Mouse (Mus musculus) testis, adult 2 months (tissue): ENCODE measurements around the gene Fbxo22. TPM values are rescaled to one million over a fixed set of nuclear protein-coding genes. Genes with fewer than 3 reads are reported as not detected.
A peak's percentile ranks its signal among the peaks of the same experiment; 100 is the strongest.

Experiments
- H3K27ac ChIP-seq: fragments of 200-500 bp; 2 replicates; pipeline ENCODE4 v1.5.1; 2012; ENCODE audit warnings: low read depth, low read length; ENCODE audit not compliant: control insufficient read depth, insufficient read depth
- H3K27me3 ChIP-seq: fragments of 200-500 bp; 2 replicates; pipeline ENCODE4 v1.6.1; 2012; ENCODE audit warnings: mild to moderate bottlenecking, low read length, moderate library complexity; ENCODE audit not compliant: control insufficient read depth, insufficient read depth
- H3K36me3 ChIP-seq: fragments of 200-500 bp; 2 replicates; pipeline ENCODE4 v1.6.1; 2012; ENCODE audit warnings: mild to moderate bottlenecking, low read length; ENCODE audit not compliant: control insufficient read depth, insufficient read depth
- H3K4me1 ChIP-seq: fragments of 200-500 bp; 2 replicates; pipeline ENCODE4 v1.6.1; 2012; ENCODE audit warnings: low read length; ENCODE audit not compliant: control insufficient read depth, insufficient read depth
- H3K4me3 ChIP-seq: fragments of 200-500 bp; 2 replicates; pipeline ENCODE4 v1.5.1; 2012; ENCODE audit warnings: low read depth, mild to moderate bottlenecking, low read length, moderate library complexity, mixed read lengths; ENCODE audit not compliant: control insufficient read depth
- CTCF ChIP-seq: fragments of 200-500 bp; IDR thresholded peaks from 2 replicates; pipeline ENCODE4 v1.5.1; 2012; ENCODE audit warnings: low read depth, mild to moderate bottlenecking, inconsistent platforms, low read length, moderate library complexity; ENCODE audit not compliant: control insufficient read depth, insufficient read depth, insufficient replicate concordance
- POLR2A ChIP-seq: fragments of 200-500 bp; IDR thresholded peaks from 2 replicates; pipeline ENCODE4 v1.6.1; 2012; ENCODE audit warnings: low read depth, mild to moderate bottlenecking, inconsistent platforms, low read length, moderate library complexity; ENCODE audit not compliant: control insufficient read depth
- polyA plus RNA-seq: library from polyadenylated mRNA; depleted of rRNA; stranded (reverse); fragments of >200 nt; gene quantifications from 2 replicates; pipeline ENCODE4 v1.2.3, GENCODE M21; 2012; rRNA removed

Fbxo22 gene
- polyA plus RNA-seq: 4.9 and 6.2 TPM in 2 replicates

- H3K36me3 ChIP-seq: no peaks in the 10 kb centered on the region; the same call in 1 of the 2 replicates
- peak within 1 kb of the TSS; percentile 86 for H3K27ac ChIP-seq
- H3K27me3 ChIP-seq: no peaks in the 10 kb centered on the region
- TF ChIP-seq POLR2A: peak; percentile 92
- TF ChIP-seq CTCF: no peak
- H3K4me1 ChIP-seq: peaks cover 5% of the 10 kb centered on the region; the same call in 1 of the 2 replicates
- peak within 1 kb of the TSS; percentile 97 for H3K4me3 ChIP-seq
Measured at GRCm38 (mm10) chr9:55208790-55209481, at the start of gene Fbxo22. TSS of gene Fbxo22 (plus strand) at chr9:55208925.

DNA sequence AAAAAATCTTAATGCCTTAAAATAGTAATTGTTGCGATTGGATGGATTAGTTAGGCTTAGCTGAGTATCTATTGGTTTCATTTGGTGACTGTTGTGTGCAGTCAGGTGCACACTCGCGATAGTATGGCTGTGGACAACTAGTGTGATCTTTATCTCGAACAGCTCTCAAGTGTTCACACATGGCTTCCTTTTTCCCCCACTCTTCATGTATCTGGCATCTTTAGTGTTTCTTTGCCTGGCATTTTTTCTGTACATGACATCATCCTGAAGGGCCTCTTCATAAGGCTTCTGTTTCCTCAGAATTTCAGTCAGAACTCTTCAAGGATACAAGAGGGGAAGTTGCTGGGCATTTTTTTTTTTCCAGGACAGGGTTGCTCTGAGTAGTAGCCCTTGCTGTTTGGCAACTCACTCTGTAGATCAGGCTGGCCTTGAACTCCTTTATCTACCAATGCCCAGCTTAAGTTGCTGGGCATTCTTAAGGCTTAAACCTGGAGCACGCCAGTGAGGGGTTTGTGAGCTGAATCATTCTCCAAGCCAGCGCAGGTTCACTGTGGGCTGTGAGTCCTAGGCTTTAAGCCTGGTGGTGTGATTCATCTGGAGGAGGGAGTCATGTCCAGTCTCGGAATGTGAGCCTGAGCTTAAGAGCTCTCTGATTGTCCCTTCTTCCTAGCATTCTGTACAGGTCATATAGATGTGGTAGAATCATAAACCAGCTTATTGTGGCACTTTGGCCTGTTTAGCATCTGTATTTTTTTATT, 37.9 kb upstream of the Fbxo22 start:
- no peaks in the 10 kb centered on the region for H3K27me3 ChIP-seq
- no peak for TF ChIP-seq CTCF
- TF ChIP-seq POLR2A: no peak
- H3K36me3 ChIP-seq: no peaks in the 10 kb centered on the region; the same call in 1 of the 2 replicates
- no peak overlapping the region for H3K4me3 ChIP-seq
- no peaks in the 10 kb centered on the region for H3K4me1 ChIP-seq
- H3K27ac ChIP-seq: no peak overlapping the region

GRCm38 (mm10) chr9:55172195-55172685, 36.5 kb upstream of the Fbxo22 start:
- Histone ChIP-seq H3K27ac (no peak overlapping the region), H3K4me1 (no peaks in the 10 kb centered on the region), H3K4me3 (no peak overlapping the region), H3K36me3 (no peaks in the 10 kb centered on the region; the same call in 1 of the 2 replicates), H3K27me3 (no peaks in the 10 kb centered on the region)
- TF ChIP-seq POLR2A (no peak), CTCF (no peak)

GRCm38 (mm10) chr9:55174235-55174634, 34.5 kb upstream of the Fbxo22 start:
- no peak overlapping the region for H3K27ac ChIP-seq
- H3K27me3 ChIP-seq: no peaks in the 10 kb centered on the region
- no peak for TF ChIP-seq POLR2A
- no peak for TF ChIP-seq CTCF
- H3K4me3 ChIP-seq: no peak overlapping the region
- H3K4me1 ChIP-seq: no peaks in the 10 kb centered on the region
- no peaks in the 10 kb centered on the region; the same call in 1 of the 2 replicates for H3K36me3 ChIP-seq

DNA sequence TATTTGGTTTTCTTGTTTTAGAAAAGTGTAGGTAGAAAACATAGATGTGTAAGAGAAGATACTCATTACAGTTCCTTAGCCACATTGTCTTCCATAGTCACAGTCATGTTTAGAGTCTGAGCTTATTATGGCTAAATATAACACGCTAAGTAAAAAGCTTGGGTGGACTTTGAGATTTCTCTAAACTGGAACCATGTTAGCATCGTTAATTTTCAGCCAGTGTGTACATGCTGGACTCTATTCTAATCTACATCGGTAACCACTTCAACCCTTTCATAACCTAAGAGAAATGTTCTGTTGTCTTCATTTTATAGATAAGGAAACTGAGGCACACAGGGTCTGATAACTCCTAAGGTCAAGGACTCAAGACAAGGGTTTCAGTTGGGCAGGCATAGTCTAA, 12.8 kb upstream of the Fbxo22 start:
- Histone ChIP-seq H3K4me1 (no peaks in the 10 kb centered on the region), H3K27ac (no peak overlapping the region), H3K27me3 (no peaks in the 10 kb centered on the region), H3K36me3 (peaks cover 3% of the 10 kb centered on the region; the same call in 1 of the 2 replicates), H3K4me3 (no peak overlapping the region)
- TF ChIP-seq CTCF (no peak), POLR2A (no peak)

DNA sequence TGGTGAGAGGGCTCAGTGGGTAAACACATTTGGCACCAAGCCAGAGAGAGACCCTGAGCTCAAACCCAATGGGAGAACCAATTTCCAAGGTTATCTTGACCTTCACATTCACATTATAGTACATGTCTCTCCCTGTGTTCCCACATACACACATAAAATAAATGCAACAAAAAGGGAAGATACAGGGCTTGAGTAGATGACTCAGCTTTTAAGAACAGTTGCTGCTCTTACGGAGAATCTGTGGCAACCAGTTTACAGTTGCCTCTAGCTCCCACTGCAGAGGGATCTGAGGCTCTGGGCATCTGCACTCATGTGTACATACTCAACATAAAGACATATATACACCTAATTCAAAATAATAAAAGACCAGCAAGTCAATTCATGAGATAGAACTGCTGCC, 10.5 kb upstream of the Fbxo22 start:
- no peaks in the 10 kb centered on the region for H3K36me3 ChIP-seq
- H3K27ac ChIP-seq: no peak overlapping the region
- TF ChIP-seq CTCF: no peak
- no peak for TF ChIP-seq POLR2A
- H3K4me3 ChIP-seq: no peak overlapping the region
- H3K27me3 ChIP-seq: no peaks in the 10 kb centered on the region
- no peaks in the 10 kb centered on the region for H3K4me1 ChIP-seq

GRCm38 (mm10) chr9:55199348-55199747, 9.4 kb upstream of the Fbxo22 start:
- Histone ChIP-seq H3K36me3 (no peaks in the 10 kb centered on the region; the same call in 1 of the 2 replicates), H3K4me3 (no peak overlapping the region), H3K4me1 (no peaks in the 10 kb centered on the region), H3K27ac (no peak overlapping the region), H3K27me3 (no peaks in the 10 kb centered on the region)
- TF ChIP-seq POLR2A: no peak
- TF ChIP-seq CTCF: no peak
